Mouse (Mus musculus) myocyte (in vitro differentiated cells): Measurements from ENCODE around the gene Gm43720. TPM values are rescaled to one million over a fixed set of nuclear protein-coding genes. Genes with fewer than 3 reads are reported as not detected.

Experiments used
- H3K27me3 ChIP-seq: one replicate; pipeline ENCODE4 v1.6.1; 2011; ENCODE audit not compliant: control insufficient read depth, insufficient read depth, insufficient read length
- H3K36me3 ChIP-seq: one replicate; pipeline ENCODE4 v1.6.1; 2011; ENCODE audit not compliant: control insufficient read depth, insufficient read depth
- H3K4me2 ChIP-seq: one replicate; pipeline ENCODE4 v1.6.1; 2011; ENCODE audit warnings: low read depth, control low read depth
- H3K4me3 ChIP-seq: one replicate; pipeline ENCODE4 v1.5.1; 2011; ENCODE audit warnings: mild to moderate bottlenecking, control low read depth, moderate library complexity
- H3K79me2 ChIP-seq: one replicate; pipeline ENCODE4 v1.6.1; 2011; ENCODE audit not compliant: control insufficient read depth, insufficient read depth
- H3ac ChIP-seq: one replicate; pipeline ENCODE4 v1.6.1; 2011; ENCODE audit not compliant: control insufficient read depth, insufficient read length
- CEBPB ChIP-seq: IDR thresholded peaks from 2 replicates; pipeline ENCODE4 v1.6.1; 2011; ENCODE audit warnings: mild to moderate bottlenecking, moderate library complexity; ENCODE audit not compliant: poor library complexity, insufficient read depth, severe bottlenecking
- E2F4 ChIP-seq: IDR thresholded peaks from one replicate; pipeline ENCODE4 v1.6.1; 2011; ENCODE audit warnings: mild to moderate bottlenecking, control low read depth, moderate library complexity; ENCODE audit not compliant: insufficient read depth
- MAX ChIP-seq: IDR thresholded peaks from one replicate; pipeline ENCODE4 v1.6.1; 2011; ENCODE audit warnings: low read depth, mild to moderate bottlenecking, control low read depth
- MYOD1 ChIP-seq, 3 experiments: IDR thresholded peaks; one replicate each; pipeline ENCODE4 v1.6.1; 2011; ENCODE audit warnings: control low read depth in 2 of 3, low read depth in 2 of 3, mild to moderate bottlenecking in 2 of 3, moderate library complexity in 1 of 3; ENCODE audit not compliant: insufficient read length in 2 of 3, control insufficient read depth in 1 of 3
- MYOG ChIP-seq, 3 experiments: IDR thresholded peaks; one replicate each; pipeline ENCODE4 v1.6.1; 2011; ENCODE audit warnings: control low read depth in 2 of 3, low read depth in 2 of 3, mild to moderate bottlenecking in 2 of 3; ENCODE audit not compliant: insufficient read length in 2 of 3, control insufficient read depth in 1 of 3, insufficient read depth in 1 of 3
- POLR2A ChIP-seq: IDR thresholded peaks from one replicate; pipeline ENCODE4 v1.6.1; 2011; ENCODE audit warnings: low read depth, mild to moderate bottlenecking, control low read depth, moderate library complexity; ENCODE audit not compliant: insufficient read length
- POLR2AphosphoS2 ChIP-seq: IDR thresholded peaks from one replicate; pipeline ENCODE4 v1.6.1; 2011; ENCODE audit warnings: low read depth, control low read depth; ENCODE audit not compliant: insufficient read length
- REST ChIP-seq: IDR thresholded peaks from one replicate; pipeline ENCODE4 v1.6.1; 2011; ENCODE audit warnings: mild to moderate bottlenecking, control low read depth, moderate library complexity; ENCODE audit not compliant: insufficient read depth, insufficient read length
- SRF ChIP-seq: IDR thresholded peaks from one replicate; pipeline ENCODE4 v1.6.1; 2011; ENCODE audit warnings: low read depth; ENCODE audit not compliant: control insufficient read depth, insufficient read length
- TCF12 ChIP-seq: IDR thresholded peaks from one replicate; pipeline ENCODE4 v1.6.1; 2011; ENCODE audit warnings: mild to moderate bottlenecking, control low read depth; ENCODE audit not compliant: poor library complexity, insufficient read depth, severe bottlenecking
- TCF3 ChIP-seq: IDR thresholded peaks from one replicate; pipeline ENCODE4 v1.6.1; 2011; ENCODE audit warnings: low read depth, control low read depth; ENCODE audit not compliant: insufficient read length
- USF1 ChIP-seq: IDR thresholded peaks from one replicate; pipeline ENCODE4 v1.6.1; 2011; ENCODE audit warnings: low read depth, mild to moderate bottlenecking, control low read depth, moderate library complexity
- polyA plus RNA-seq: library from polyadenylated mRNA; unstranded; fragments of >200 nt; fragmentation: generic; extraction: Trizol; gene quantifications from one replicate; pipeline ENCODE4 v1.2.1, GENCODE M21; 2012; ENCODE audit warnings: missing spikeins

Gene Gm43720
- polyA plus RNA-seq, 1 experiment, result 0.01 TPM

- TF ChIP-seq MYOD1 (IDR thresholded peaks at IDR 0.05; ENCODE audit: control insufficient read depth in 1 of 3, insufficient read length in 2 of 3, low read depth in 2 of 3) (no peak), USF1 (no peak), POLR2AphosphoS2 (no peak), E2F4 (no peak), REST (no peak), POLR2A (no peak), TCF3 (no peak), SRF (no peak), CEBPB (no peak), MYOG (IDR thresholded peaks at IDR 0.05; ENCODE audit: control insufficient read depth in 1 of 3, insufficient read depth in 1 of 3, insufficient read length in 2 of 3, low read depth in 2 of 3) (no peak), MAX (no peak), TCF12 (no peak)
- H3ac ChIP-seq, result no peak overlapping the region
- no peaks in the 10 kb centered on the region for H3K36me3 ChIP-seq
- H3K27me3 ChIP-seq, result no peaks in the 10 kb centered on the region
- H3K4me2 ChIP-seq, result no peak overlapping the region
- no peak overlapping the region for H3K4me3 ChIP-seq
- H3K79me2 ChIP-seq, result no peaks in the 10 kb centered on the region
Observed at GRCm38 (mm10) chr5:138283540-138283939, 3.8 kb upstream of the Gm43720 start.

- Histone ChIP-seq H3K4me2 (no peak overlapping the region), H3K79me2 (no peaks in the 10 kb centered on the region), H3K27me3 (no peaks in the 10 kb centered on the region), H3K4me3 (no peak overlapping the region), H3ac (no peak overlapping the region), H3K36me3 (no peaks in the 10 kb centered on the region)
- TF ChIP-seq CEBPB (no peak), TCF12 (no peak), TCF3 (no peak), POLR2A (no peak), USF1 (no peak), REST (no peak), MYOD1 (IDR thresholded peaks at IDR 0.05; ENCODE audit: control insufficient read depth in 1 of 3, insufficient read length in 2 of 3, low read depth in 2 of 3) (no peak), SRF (no peak), MYOG (IDR thresholded peaks at IDR 0.05; ENCODE audit: control insufficient read depth in 1 of 3, insufficient read depth in 1 of 3, insufficient read length in 2 of 3, low read depth in 2 of 3) (no peak), MAX (no peak), E2F4 (no peak), POLR2AphosphoS2 (no peak)
Observed at GRCm38 (mm10) chr5:138281798-138282197, 2.0 kb upstream of the Gm43720 start.

GRCm38 (mm10) chr5:138280829-138281228, 1.1 kb upstream of the Gm43720 start:
- H3K79me2 ChIP-seq, result no peaks in the 10 kb centered on the region
- no peaks in the 10 kb centered on the region for H3K27me3 ChIP-seq
- no peaks in the 10 kb centered on the region for H3K36me3 ChIP-seq
- TF ChIP-seq MYOD1 (IDR thresholded peaks at IDR 0.05; ENCODE audit: control insufficient read depth in 1 of 3, insufficient read length in 2 of 3, low read depth in 2 of 3) (no peak), E2F4 (no peak), MAX (no peak), SRF (no peak), POLR2A (no peak)
- no peak overlapping the region for H3K4me3 ChIP-seq
- H3K4me2 ChIP-seq, result no peak overlapping the region
- H3ac ChIP-seq, result no peak overlapping the region

- Histone ChIP-seq H3ac (no peak overlapping the region), H3K79me2 (no peaks in the 10 kb centered on the region), H3K4me2 (no peak overlapping the region), H3K4me3 (no peak overlapping the region), H3K36me3 (no peaks in the 10 kb centered on the region), H3K27me3 (no peaks in the 10 kb centered on the region)
- no peak for TF ChIP-seq CEBPB
- TF ChIP-seq MYOG (IDR thresholded peaks at IDR 0.05; ENCODE audit: control insufficient read depth in 1 of 3, insufficient read depth in 1 of 3, insufficient read length in 2 of 3, low read depth in 2 of 3), result no peak
- TF ChIP-seq USF1, result no peak
- TF ChIP-seq MYOD1 (IDR thresholded peaks at IDR 0.05; ENCODE audit: control insufficient read depth in 1 of 3, insufficient read length in 2 of 3, low read depth in 2 of 3), result no peak
- no peak for TF ChIP-seq TCF3
- TF ChIP-seq SRF, result no peak
- no peak for TF ChIP-seq E2F4
- no peak for TF ChIP-seq MAX
- TF ChIP-seq TCF12, result no peak
- TF ChIP-seq POLR2A, result no peak
- TF ChIP-seq REST, result no peak
- TF ChIP-seq POLR2AphosphoS2, result no peak
Observed at GRCm38 (mm10) chr5:138280425-138280768, 639 bp upstream of the Gm43720 start.

- Histone ChIP-seq H3K36me3 (no peaks in the 10 kb centered on the region), H3ac (no peak overlapping the region), H3K4me2 (no peak overlapping the region), H3K79me2 (no peaks in the 10 kb centered on the region), H3K27me3 (peaks cover 5% of the 10 kb centered on the region), H3K4me3 (no peak overlapping the region)
- TF ChIP-seq CEBPB (no peak), SRF (no peak), TCF3 (no peak), POLR2AphosphoS2 (no peak), MYOG (IDR thresholded peaks at IDR 0.05; ENCODE audit: control insufficient read depth in 1 of 3, insufficient read depth in 1 of 3, insufficient read length in 2 of 3, low read depth in 2 of 3) (no peak), REST (no peak), POLR2A (no peak), USF1 (no peak), MYOD1 (IDR thresholded peaks at IDR 0.05; ENCODE audit: control insufficient read depth in 1 of 3, insufficient read length in 2 of 3, low read depth in 2 of 3) (no peak), MAX (no peak), E2F4 (no peak), TCF12 (no peak)
Observed at GRCm38 (mm10) chr5:138277994-138278393, 1.8 kb downstream of the Gm43720 start.
